Mouse (Mus musculus) cerebellum, adult 9-10 months (tissue): ENCODE measurements around the gene Osm.
A peak's percentile ranks its signal among the peaks of the same experiment; 100 is the strongest.

Experiments used
- DNase-seq: peaks from one replicate; pipeline ENCODE4 v3.0.0; 2022

The Osm gene

GRCm38 (mm10) chr11:4235665-4236545 is at the start of gene Osm:
Gene Osm, plus strand, starts transcription at chr11:4236420.
- no peak for DNase-seq

- peak; percentile 98 for DNase-seq
Measured at GRCm38 (mm10) chr11:4186486-4187317, 49.5 kb upstream of the Osm start, which contains the start of gene Tbc1d10a. Gene Tbc1d10a, plus strand, starts transcription at chr11:4186789.

GRCm38 (mm10) chr11:4187318-4187700 is 48.9 kb upstream of the Osm start:
- DNase-seq, result peak; percentile 47

- DNase-seq, result no peak
Measured at GRCm38 (mm10) chr11:4189182-4189581, 47.0 kb upstream of the Osm start.

GRCm38 (mm10) chr11:4190677-4191076 is 45.5 kb upstream of the Osm start:
- DNase-seq, result no peak

GRCm38 (mm10) chr11:4192757-4193156 is 43.5 kb upstream of the Osm start:
- DNase-seq, result no peak

- DNase-seq, result no peak
Measured at GRCm38 (mm10) chr11:4193420-4193819, 42.8 kb upstream of the Osm start.

- no peak for DNase-seq
Measured at GRCm38 (mm10) chr11:4195597-4196031, 40.6 kb upstream of the Osm start.

- DNase-seq, result no peak
Measured at GRCm38 (mm10) chr11:4196636-4197035, 39.6 kb upstream of the Osm start.

GRCm38 (mm10) chr11:4197691-4198090 is 38.5 kb upstream of the Osm start:
- no peak for DNase-seq

- DNase-seq, result no peak
Measured at GRCm38 (mm10) chr11:4201981-4202700, 34.1 kb upstream of the Osm start.

GRCm38 (mm10) chr11:4202995-4203704 is 33.1 kb upstream of the Osm start:
- no peak for DNase-seq

GRCm38 (mm10) chr11:4203705-4204074 is 32.5 kb upstream of the Osm start:
- DNase-seq, result no peak

GRCm38 (mm10) chr11:4205097-4205655 is 31.0 kb upstream of the Osm start:
- no peak for DNase-seq

- DNase-seq, result no peak
Measured at GRCm38 (mm10) chr11:4205951-4206350, 30.3 kb upstream of the Osm start.

- DNase-seq, result no peak
Measured at GRCm38 (mm10) chr11:4206563-4206962, 29.7 kb upstream of the Osm start.

GRCm38 (mm10) chr11:4207655-4208054 is 28.6 kb upstream of the Osm start:
- no peak for DNase-seq

- DNase-seq, result no peak
Measured at GRCm38 (mm10) chr11:4209556-4209955, 26.7 kb upstream of the Osm start.

- no peak for DNase-seq
Measured at GRCm38 (mm10) chr11:4210786-4211185, 25.4 kb upstream of the Osm start.

- DNase-seq, result no peak
Measured at GRCm38 (mm10) chr11:4213107-4213506, 23.1 kb upstream of the Osm start.

GRCm38 (mm10) chr11:4214572-4214971 is 21.6 kb upstream of the Osm start:
- no peak for DNase-seq

- no peak for DNase-seq
Measured at GRCm38 (mm10) chr11:4215061-4215460, 21.2 kb upstream of the Osm start.
